Mouse (Mus musculus) midbrain, embryonic 12.5 days (tissue): ENCODE measurements around the gene Dio2. TPM values are rescaled to one million over a fixed set of nuclear protein-coding genes. Genes with fewer than 3 reads are reported as not detected.

Experiments
- ATAC-seq: fragments of 200-750 bp; cut with Nextera tagmentation; 2 replicates; pipeline ENCODE4 v1.8.0; 2017; ENCODE audit warnings: low read depth, moderate TSS enrichment, moderate library complexity; ENCODE audit not compliant: low FRiP score
- H3K27ac ChIP-seq: fragments of 300-500 bp; sonication (generic); replicated peaks from 2 replicates; pipeline ENCODE4 v1.5.1; 2016; ENCODE audit warnings: mild to moderate bottlenecking
- H3K27me3 ChIP-seq: fragments of 300-500 bp; sonication (generic); 2 replicates; pipeline ENCODE4 v1.6.1; 2016; ENCODE audit warnings: mild to moderate bottlenecking
- H3K36me3 ChIP-seq: fragments of 300-500 bp; sonication (generic); 2 replicates; pipeline ENCODE4 v1.6.1; 2016
- H3K4me1 ChIP-seq: fragments of 300-500 bp; sonication (generic); 2 replicates; pipeline ENCODE4 v1.6.1; 2016
- H3K4me2 ChIP-seq: fragments of 300-500 bp; sonication (generic); replicated peaks from 2 replicates; pipeline ENCODE4 v1.6.1; 2016; ENCODE audit warnings: mild to moderate bottlenecking, moderate library complexity
- H3K4me3 ChIP-seq: fragments of 300-500 bp; sonication (generic); 2 replicates; pipeline ENCODE4 v1.5.1; 2016; ENCODE audit warnings: mild to moderate bottlenecking
- H3K9ac ChIP-seq: fragments of 300-500 bp; sonication (generic); replicated peaks from 2 replicates; pipeline ENCODE4 v1.6.1; 2016; ENCODE audit warnings: mild to moderate bottlenecking, moderate library complexity
- H3K9me3 ChIP-seq: fragments of 300-500 bp; sonication (generic); 2 replicates; pipeline ENCODE4 v1.6.1; 2016; ENCODE audit warnings: mild to moderate bottlenecking
- WGBS: fragments of 180-500 bp; shearing (Covaris S2); methylation state at CpG from one replicate; pipeline ENCODE4 v1.1.7; 2016; 5-methylcytosine and 5-hydroxymethylcytosine counted together
- polyA plus RNA-seq: library from polyadenylated mRNA; unstranded; fragments of >200 nt; fragmentation: Nextera tagmentation; extraction: Ambion mirVana; gene quantifications from 2 replicates; pipeline ENCODE4 v1.2.1, GENCODE M21; 2016

Dio2 gene
- polyA plus RNA-seq, 1 experiment from 2014 or later: 0.22 TPM

- Histone ChIP-seq H3K4me3 (no peak overlapping the region), H3K27ac (no peak overlapping the region), H3K36me3 (no peaks in the 10 kb centered on the region), H3K9ac (no peak overlapping the region), H3K4me2 (no peak overlapping the region), H3K27me3 (no peaks in the 10 kb centered on the region), H3K4me1 (no peaks in the 10 kb centered on the region), H3K9me3 (no peaks in the 10 kb centered on the region)
- ATAC-seq: no peak
- WGBS: 96% methylated on average over 2 of the region's 2 CpGs
Measured at GRCm38 (mm10) chr12:90694135-90694534, 44.1 kb downstream of the Dio2 start.
